Mouse (Mus musculus) forebrain, embryonic 12.5 days (tissue): ENCODE measurements around the gene Plekhm1. TPM values are rescaled to one million over a fixed set of nuclear protein-coding genes. Genes with fewer than 3 reads are reported as not detected.
"Not testable (repeated sequence)": the region's sequence is repeated elsewhere in the genome, so short reads cannot be mapped to it uniquely, and the experiment has no call there.

Experiments
- ATAC-seq: fragments of 200-750 bp; cut with Nextera tagmentation; 2 replicates; pipeline ENCODE4 v1.8.0; 2017; ENCODE audit warnings: moderate TSS enrichment; ENCODE audit not compliant: low FRiP score
- H3K27ac ChIP-seq: fragments of 300-500 bp; sonication (generic); 2 replicates; pipeline ENCODE4 v1.5.1; 2016; ENCODE audit warnings: mild to moderate bottlenecking
- H3K27me3 ChIP-seq: fragments of 300-500 bp; sonication (generic); 2 replicates; pipeline ENCODE4 v1.6.1; 2016; ENCODE audit warnings: mild to moderate bottlenecking
- H3K36me3 ChIP-seq: fragments of 300-500 bp; sonication (generic); replicated peaks from 2 replicates; pipeline ENCODE4 v1.6.1; 2016; ENCODE audit warnings: mild to moderate bottlenecking
- H3K4me1 ChIP-seq: fragments of 300-500 bp; sonication (generic); 2 replicates; pipeline ENCODE4 v1.6.1; 2016
- H3K4me2 ChIP-seq: fragments of 300-500 bp; sonication (generic); 2 replicates; pipeline ENCODE4 v1.6.1; 2016; ENCODE audit warnings: mild to moderate bottlenecking, moderate library complexity
- H3K4me3 ChIP-seq: fragments of 300-500 bp; sonication (generic); replicated peaks from 2 replicates; pipeline ENCODE4 v1.5.1; 2016; ENCODE audit warnings: mild to moderate bottlenecking
- H3K9ac ChIP-seq: fragments of 300-500 bp; sonication (generic); 2 replicates; pipeline ENCODE4 v1.6.1; 2016; ENCODE audit warnings: mild to moderate bottlenecking
- H3K9me3 ChIP-seq: fragments of 300-500 bp; sonication (generic); 2 replicates; pipeline ENCODE4 v1.6.1; 2016
- WGBS: fragments of 180-500 bp; shearing (Covaris S2); methylation state at CpG from one replicate; pipeline ENCODE4 v1.1.7; 2016; 5-methylcytosine and 5-hydroxymethylcytosine counted together
- polyA plus RNA-seq: library from polyadenylated mRNA; unstranded; fragments of >200 nt; fragmentation: Nextera tagmentation; extraction: Ambion mirVana; gene quantifications from 2 replicates; pipeline ENCODE4 v1.2.1, GENCODE M21; 2016

The Plekhm1 gene
- polyA plus RNA-seq, 1 experiment from 2014 or later, result 10.3 TPM

DNA sequence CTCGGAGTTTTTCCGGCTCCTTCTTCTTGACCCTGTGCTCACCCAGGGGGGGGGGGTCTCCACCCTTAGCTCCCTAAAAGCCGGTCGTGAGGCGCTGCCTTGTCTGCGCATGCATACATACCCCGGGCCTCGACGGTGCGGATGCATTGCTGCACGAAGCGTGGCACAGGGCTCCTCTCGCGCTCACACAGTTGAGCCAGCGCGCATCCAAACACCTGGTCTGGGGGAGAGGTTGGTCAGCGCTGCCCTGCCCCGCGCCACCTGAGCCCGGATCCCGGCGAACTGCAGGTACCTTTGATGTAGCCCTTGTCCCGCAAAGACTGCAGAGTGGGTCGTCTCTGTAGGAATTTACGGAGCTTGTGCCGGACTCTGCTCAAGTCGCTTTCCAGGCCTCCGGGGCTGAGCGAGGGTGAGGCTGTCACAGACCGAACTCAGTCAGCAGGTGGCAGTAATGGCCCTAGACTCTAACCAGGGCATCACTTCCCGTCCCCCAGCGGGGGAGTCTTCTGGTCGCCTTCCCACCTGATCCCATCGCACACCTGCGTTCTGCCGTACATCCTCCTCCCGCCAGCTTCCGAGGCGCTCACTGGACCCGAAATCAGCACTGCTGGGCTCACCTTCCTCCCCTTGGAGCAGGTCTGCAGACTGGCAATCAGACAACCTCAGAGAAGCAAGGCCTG is 78.6 kb downstream of the Plekhm1 start:
- no peak overlapping the region for H3K9ac ChIP-seq
- no peaks in the 10 kb centered on the region for H3K9me3 ChIP-seq
- ATAC-seq, result peak; percentile 41; the same call in 1 of the 2 replicates
- H3K4me2 ChIP-seq, result peak overlapping the region; percentile 50
- peaks cover 50% of the 10 kb centered on the region for H3K27me3 ChIP-seq
- WGBS, result 17% methylated on average over 40 of the region's 40 CpGs
- H3K4me3 ChIP-seq, result peak overlapping the region; percentile 29
- H3K36me3 ChIP-seq, result no peaks in the 10 kb centered on the region
- H3K27ac ChIP-seq, result no peak overlapping the region
- peaks cover 10% of the 10 kb centered on the region for H3K4me1 ChIP-seq

DNA sequence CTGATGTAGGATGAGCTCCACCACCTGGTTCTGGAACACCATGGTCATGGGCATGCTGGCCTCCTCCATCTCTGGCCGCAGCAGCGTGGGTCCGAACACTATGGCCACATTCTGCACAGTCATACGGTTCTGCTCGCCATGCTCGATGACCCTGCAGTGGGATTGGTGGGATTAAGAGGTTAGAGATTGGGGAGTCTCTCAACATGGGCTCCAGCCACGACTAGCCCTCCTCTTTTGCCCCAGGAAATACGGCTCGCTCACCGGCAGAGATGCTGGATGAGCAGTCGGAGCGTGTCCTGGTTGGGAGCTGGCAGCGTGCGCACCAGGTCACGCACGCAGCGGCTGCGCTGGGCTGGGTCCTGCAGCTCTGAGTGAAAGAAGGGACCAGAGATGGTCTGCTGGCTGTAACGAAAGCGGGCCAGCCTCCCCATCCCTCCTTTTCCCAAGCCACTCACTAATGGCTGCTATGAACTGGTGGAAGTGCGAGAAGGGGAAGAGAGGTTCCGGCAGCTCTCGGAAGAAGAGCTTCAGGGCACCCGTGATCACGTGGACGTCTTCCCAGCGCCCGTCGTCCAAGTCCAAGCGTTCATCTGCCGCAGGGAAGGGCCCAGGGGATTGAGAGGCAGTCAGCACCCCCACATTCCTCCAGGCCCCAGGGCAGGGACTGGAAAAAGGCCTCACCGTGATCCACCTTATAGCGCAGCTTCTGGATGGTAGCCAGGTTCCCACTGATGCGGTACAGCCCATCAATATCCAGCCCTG is 79.4 kb downstream of the Plekhm1 start:
- Histone ChIP-seq H3K9me3 (no peaks in the 10 kb centered on the region), H3K4me1 (peaks cover 10% of the 10 kb centered on the region), H3K4me2 (peak overlapping the region; percentile 50), H3K27me3 (peaks cover 50% of the 10 kb centered on the region), H3K27ac (no peak overlapping the region), H3K9ac (no peak overlapping the region), H3K4me3 (peak overlapping the region; percentile 29), H3K36me3 (no peaks in the 10 kb centered on the region)
- no peak for ATAC-seq
- 39% methylated on average over 34 of the region's 34 CpGs for WGBS

DNA sequence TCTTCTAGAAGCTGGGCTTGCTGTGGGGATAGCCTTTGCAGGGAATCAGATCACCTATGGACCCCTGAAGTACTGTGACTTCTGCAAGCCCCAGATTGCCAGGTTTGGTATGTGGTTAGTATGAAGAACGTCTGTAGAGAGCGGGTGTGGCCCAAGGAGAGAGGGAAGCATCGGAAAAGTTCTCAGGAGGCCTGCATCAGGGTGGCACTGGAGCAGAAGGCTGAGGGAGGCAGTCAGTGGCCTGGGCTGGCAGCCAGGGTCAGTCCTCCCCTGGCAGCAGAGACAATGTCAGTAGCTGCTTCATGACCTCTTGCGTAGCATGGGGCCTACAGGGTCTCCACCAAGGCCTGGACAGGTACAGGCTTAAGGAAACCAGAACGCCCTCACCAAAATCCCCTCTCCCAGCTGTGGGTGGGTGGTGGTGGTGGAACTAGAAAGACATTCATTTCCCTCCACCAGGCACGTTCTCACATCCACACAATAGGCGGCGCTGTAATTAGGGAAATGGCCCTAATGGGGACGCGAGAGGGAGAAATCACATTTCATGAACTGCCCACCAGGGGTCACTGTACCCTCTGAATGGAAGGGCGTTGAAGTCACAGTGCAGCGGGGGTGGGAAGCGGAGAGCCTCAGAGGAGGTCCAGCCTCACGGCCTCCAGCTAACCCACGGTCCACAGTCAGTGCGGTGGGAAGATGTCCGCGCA is 80.1 kb downstream of the Plekhm1 start:
- Histone ChIP-seq H3K9ac (no peak overlapping the region), H3K27ac (no peak overlapping the region), H3K27me3 (peaks cover 50% of the 10 kb centered on the region), H3K4me3 (peak overlapping the region; percentile 29), H3K4me1 (peaks cover 10% of the 10 kb centered on the region), H3K9me3 (no peaks in the 10 kb centered on the region), H3K4me2 (peak overlapping the region; percentile 50), H3K36me3 (no peaks in the 10 kb centered on the region)
- peak; percentile 64; the same call in 1 of the 2 replicates for ATAC-seq
- 23% methylated on average over 18 of the region's 18 CpGs for WGBS

DNA sequence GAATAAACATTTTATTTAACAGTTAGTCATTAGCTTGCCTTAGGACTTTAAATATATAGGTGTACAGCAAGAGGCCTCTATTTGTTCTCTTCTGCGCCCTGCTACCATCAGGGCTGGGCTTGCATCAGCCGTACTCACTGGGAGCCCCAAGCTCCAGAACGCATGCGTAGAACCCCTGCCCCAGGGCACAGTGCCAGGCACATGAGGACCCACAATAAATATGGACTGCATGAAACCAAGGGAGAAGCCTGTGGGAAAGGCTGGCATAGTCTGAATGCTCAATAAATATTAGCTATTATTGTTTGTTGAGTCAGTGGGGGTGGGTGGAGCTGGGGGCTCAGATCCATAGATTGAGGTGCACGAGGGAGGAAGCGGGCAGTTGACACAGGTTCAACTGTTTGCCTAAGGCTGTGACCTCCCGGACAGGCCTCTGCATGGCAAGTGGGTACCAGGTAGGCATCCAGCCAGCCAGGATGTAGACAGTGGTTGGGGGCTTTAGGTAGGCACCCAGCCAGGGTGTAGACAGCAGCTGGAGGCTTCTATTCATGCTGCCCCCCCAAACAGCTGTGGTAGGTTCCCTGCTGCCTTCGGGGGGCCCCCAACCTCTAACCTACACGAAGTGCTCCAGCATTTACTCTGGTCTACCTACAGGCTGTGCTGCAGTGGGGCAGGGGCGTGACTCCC is 80.8 kb downstream of the Plekhm1 start:
- 89% methylated on average over 10 of the region's 10 CpGs for WGBS
- Histone ChIP-seq H3K9me3 (no peaks in the 10 kb centered on the region), H3K36me3 (no peaks in the 10 kb centered on the region), H3K4me3 (no peak overlapping the region), H3K9ac (no peak overlapping the region), H3K27ac (no peak overlapping the region), H3K4me2 (no peak overlapping the region), H3K4me1 (peaks cover 10% of the 10 kb centered on the region), H3K27me3 (peaks cover 48% of the 10 kb centered on the region)
- no peak for ATAC-seq

DNA sequence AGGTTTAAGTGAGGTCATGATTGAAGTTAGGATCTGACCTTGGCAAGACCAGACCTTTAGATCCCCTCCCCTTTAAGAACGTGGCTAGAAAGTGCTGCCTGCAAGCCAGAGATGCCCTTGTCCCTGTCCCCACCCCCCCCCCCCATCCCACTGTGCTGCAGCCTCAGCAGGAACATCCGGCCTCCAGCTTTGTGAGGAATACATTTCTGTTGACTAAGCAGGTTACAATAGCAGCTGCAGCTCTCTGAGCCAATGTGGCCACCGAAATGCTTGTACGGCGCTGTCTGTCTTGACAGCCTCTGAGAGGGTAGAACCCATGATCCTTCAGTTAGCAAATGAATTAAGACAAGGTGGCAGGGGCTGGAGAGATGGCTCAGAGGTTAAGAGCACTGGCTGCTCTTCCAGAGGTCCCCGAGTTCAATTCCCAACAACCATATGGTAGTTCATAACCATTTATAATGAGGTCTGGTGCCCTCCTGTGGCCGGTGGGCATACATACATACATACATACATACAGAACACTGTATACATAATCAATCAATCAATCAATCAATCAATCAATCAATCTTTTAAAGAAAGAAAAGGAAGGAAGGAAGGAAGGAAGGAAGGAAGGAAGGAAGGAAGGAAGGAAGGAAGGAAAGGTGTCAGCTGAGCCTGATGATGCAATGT is 81.7 kb downstream of the Plekhm1 start:
- H3K4me3 ChIP-seq, result no peak overlapping the region
- 67% methylated on average over 7 of the region's 7 CpGs for WGBS
- peaks cover 46% of the 10 kb centered on the region for H3K27me3 ChIP-seq
- H3K9ac ChIP-seq, result no peak overlapping the region
- no peak overlapping the region for H3K4me2 ChIP-seq
- no peaks in the 10 kb centered on the region for H3K36me3 ChIP-seq
- no peaks in the 10 kb centered on the region for H3K9me3 ChIP-seq
- no peak overlapping the region for H3K27ac ChIP-seq
- H3K4me1 ChIP-seq, result peaks cover 10% of the 10 kb centered on the region
- ATAC-seq, result no peak

DNA sequence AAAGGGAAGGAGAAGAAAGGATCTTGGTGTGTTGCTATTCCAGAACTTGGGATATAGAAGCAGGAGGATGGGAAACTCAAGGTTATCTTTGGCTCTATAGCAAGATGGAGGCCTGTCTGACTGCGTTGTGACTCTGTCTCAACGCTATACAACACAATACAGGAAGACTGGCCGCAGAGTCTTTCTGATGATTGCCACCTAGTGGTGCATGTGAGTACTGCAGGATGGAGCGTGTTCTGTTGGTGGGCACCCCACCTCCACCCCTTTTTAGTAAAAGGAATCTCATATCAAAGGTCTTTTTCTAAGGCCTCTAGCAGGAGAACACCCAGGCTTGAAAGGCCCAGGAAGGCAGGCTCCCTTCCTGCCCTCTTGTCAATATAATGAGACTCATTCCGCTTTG is 85.5 kb downstream of the Plekhm1 start:
- Histone ChIP-seq H3K4me1 (0 out of 2 replicates have a peak, but pooled peaks cover 4% of the 10 kb centered on the region), H3K4me3 (no peak overlapping the region)
- 9% methylated on average over 5 of the region's 5 CpGs for WGBS

DNA sequence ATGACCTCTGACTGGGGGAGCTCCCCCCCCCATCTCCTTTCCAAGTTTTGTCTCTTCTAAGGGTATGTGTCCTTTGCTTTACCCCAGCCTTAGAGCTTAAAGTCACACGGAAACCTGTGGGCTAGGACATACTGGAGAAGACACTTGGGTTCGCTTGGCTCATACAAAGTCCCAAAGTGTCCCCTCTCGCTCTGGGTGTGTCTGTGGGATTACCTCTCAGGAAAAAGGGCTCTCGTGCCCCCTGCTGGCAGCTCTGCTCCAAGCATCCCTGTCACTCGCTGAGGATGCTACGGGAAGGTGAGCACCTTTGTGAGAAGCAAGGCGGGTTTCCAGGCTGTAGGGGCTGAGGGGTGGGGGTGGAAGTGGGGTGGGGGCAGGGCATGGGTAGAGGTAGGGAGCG is 87.3 kb downstream of the Plekhm1 start:
- peak; percentile 60 for ATAC-seq

More for the DNA sequence above, 85.5 kb downstream of the Plekhm1 start:
- no peak overlapping the region for H3K9ac ChIP-seq
- no peaks in the 10 kb centered on the region for H3K36me3 ChIP-seq
- H3K27me3 ChIP-seq, result peaks cover 22% of the 10 kb centered on the region
- no peak overlapping the region for H3K27ac ChIP-seq
- no peak overlapping the region for H3K4me2 ChIP-seq
- ATAC-seq, result no peak
- no peaks in the 10 kb centered on the region for H3K9me3 ChIP-seq

DNA sequence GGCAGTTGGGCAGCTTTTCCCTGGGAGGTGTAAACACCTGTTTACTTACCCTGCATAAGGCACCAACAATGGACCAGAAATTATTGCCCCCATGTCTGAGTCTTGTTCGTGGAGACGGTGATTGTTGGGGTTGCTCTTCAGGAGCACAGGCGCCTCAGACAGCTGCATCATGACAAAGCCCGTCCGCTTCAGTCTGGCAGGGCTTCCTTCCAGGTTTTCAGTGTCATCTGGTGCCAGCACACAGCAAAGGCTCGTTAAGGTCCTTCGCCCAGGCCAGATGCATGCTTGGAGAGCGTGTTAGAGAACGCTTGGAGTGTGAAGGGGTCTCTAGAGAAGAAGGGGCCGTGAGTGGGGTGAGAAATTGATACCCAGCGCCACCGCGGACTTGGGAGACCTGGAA is 87.8 kb downstream of the Plekhm1 start:
- WGBS, result 55% methylated on average over 13 of the region's 13 CpGs
- Histone ChIP-seq H3K27ac (no peak overlapping the region), H3K4me1 (0 out of 2 replicates have a peak, but pooled peaks cover 4% of the 10 kb centered on the region), H3K9me3 (no peaks in the 10 kb centered on the region), H3K4me3 (no peak overlapping the region), H3K4me2 (no peak overlapping the region), H3K9ac (no peak overlapping the region), H3K36me3 (no peaks in the 10 kb centered on the region), H3K27me3 (peaks cover 16% of the 10 kb centered on the region)
- ATAC-seq, result no peak

More for the DNA sequence above, 87.3 kb downstream of the Plekhm1 start:
- Histone ChIP-seq H3K4me2 (no peak overlapping the region), H3K4me1 (0 out of 2 replicates have a peak, but pooled peaks cover 4% of the 10 kb centered on the region), H3K9ac (no peak overlapping the region), H3K27ac (no peak overlapping the region), H3K4me3 (no peak overlapping the region), H3K27me3 (peaks cover 16% of the 10 kb centered on the region), H3K9me3 (no peaks in the 10 kb centered on the region), H3K36me3 (no peaks in the 10 kb centered on the region)
- 12% methylated on average over 8 of the region's 8 CpGs for WGBS

DNA sequence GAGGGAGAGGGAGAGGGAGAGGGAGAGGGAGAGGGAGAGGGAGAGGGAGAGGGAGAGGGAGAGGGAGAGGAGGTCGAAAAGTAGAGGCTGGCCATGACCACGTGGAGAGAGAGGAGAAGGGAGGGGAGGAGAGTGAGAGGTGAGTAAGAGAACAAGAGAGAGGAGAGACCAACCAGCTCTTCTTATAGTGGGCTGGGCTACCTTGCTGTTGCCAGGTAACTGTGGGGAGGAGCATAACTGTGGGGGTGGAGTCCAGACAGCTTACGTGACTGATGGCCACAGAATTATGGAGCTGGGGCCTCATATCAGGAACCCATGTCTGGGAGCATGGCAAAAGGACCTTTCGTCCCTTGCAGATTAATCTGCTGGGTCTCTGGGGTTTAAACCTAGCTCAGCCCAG is 89.7 kb downstream of the Plekhm1 start:
- WGBS, result 53% methylated on average over 4 of the region's 4 CpGs
- ATAC-seq, H3K9ac ChIP-seq: not testable (repeated sequence)

DNA sequence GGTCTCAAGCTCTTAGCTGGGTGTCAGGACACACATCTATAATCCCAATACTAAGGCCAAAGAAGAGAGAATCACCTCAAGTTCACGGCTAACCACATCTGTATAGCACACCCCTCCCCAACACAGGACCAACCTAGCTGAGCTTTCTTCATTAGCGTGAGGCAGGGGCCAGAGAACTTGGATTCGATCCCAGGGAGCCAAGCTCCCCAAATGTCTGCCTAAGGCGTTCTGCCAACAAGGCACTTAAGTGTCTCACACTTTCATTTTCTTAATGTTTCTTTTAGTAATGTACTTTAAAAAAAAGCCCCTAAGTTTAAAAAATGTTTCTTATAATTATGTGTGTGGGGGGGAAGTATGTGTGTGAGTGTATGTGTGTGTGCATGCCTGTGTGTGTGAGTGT is 91.8 kb downstream of the Plekhm1 start:
- no peak overlapping the region for H3K9ac ChIP-seq
- H3K27ac ChIP-seq, result no peak overlapping the region
- H3K4me2 ChIP-seq, result no peak overlapping the region
- H3K4me3 ChIP-seq, result no peak overlapping the region
- H3K36me3 ChIP-seq, result no peaks in the 10 kb centered on the region
- 66% methylated on average over 4 of the region's 4 CpGs for WGBS
- peaks cover 15% of the 10 kb centered on the region for H3K27me3 ChIP-seq
- 0 out of 2 replicates have a peak, but pooled peaks cover 4% of the 10 kb centered on the region for H3K4me1 ChIP-seq
- no peaks in the 10 kb centered on the region for H3K9me3 ChIP-seq
- no peak for ATAC-seq

More for the DNA sequence above, 89.7 kb downstream of the Plekhm1 start:
- H3K4me3 ChIP-seq, H3K4me1 ChIP-seq, H3K4me2 ChIP-seq, H3K36me3 ChIP-seq, H3K9me3 ChIP-seq, H3K27ac ChIP-seq: not testable (repeated sequence)
- H3K27me3 ChIP-seq, result peaks cover 18% of the 10 kb centered on the region

DNA sequence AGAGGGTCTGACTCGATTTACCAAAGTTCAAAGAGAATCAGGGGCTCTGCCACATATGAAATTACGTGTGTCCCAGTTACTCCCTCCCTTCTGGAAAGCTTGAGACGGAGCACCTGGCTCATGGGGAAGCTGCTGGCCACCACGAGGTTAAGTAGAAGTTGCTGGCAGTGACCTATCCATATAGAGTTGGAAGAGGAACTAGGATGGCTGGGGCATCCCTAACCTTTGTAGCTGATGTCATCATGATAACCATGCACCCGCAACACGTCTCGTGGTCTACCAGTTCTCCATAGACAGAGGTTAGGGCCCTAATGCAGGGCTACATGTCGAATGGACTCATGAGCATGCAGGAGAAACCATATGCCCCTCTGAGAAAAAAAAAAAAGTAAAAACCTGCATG is 92.3 kb downstream of the Plekhm1 start:
- WGBS, result 86% methylated on average over 8 of the region's 8 CpGs
- no peak overlapping the region for H3K4me3 ChIP-seq
- no peak overlapping the region for H3K9ac ChIP-seq
- no peaks in the 10 kb centered on the region for H3K36me3 ChIP-seq
- 0 out of 2 replicates have a peak, but pooled peaks cover 4% of the 10 kb centered on the region for H3K4me1 ChIP-seq
- no peak overlapping the region for H3K27ac ChIP-seq
- H3K27me3 ChIP-seq, result peaks cover 11% of the 10 kb centered on the region
- H3K9me3 ChIP-seq, result no peaks in the 10 kb centered on the region
- no peak for ATAC-seq
- H3K4me2 ChIP-seq, result no peak overlapping the region
